Mouse (Mus musculus): ENCODE measurements at regions not wholly inside any gene's neighbourhood (a gene's known extent, or its start where the extent isn't known, plus 50 kb on each side); places are given as distances from the start of the nearest gene placed in this dataset.

GRCm38 (mm10) chr6:98754487-98754886, 411.9 kb upstream of the Gm765 start:
- DNase-seq (ENCODE audit: low spot score in 2 of 2): no peak

- no peak for DNase-seq (ENCODE audit: low spot score in 2 of 2)
Observed at GRCm38 (mm10) chr6:98748618-98749017, 406.1 kb upstream of the Gm765 start.

- DNase-seq (ENCODE audit: low spot score in 2 of 2): no peak
Observed at GRCm38 (mm10) chr6:98746976-98747375, 404.4 kb upstream of the Gm765 start.

- DNase-seq (ENCODE audit: low spot score in 2 of 2): no peak
Observed at GRCm38 (mm10) chr6:98740447-98740846, 397.9 kb upstream of the Gm765 start.

- no peak for DNase-seq (ENCODE audit: low spot score in 2 of 2)
Observed at GRCm38 (mm10) chr6:98731010-98731530, 388.5 kb upstream of the Gm765 start.

- no peak for DNase-seq (ENCODE audit: low spot score in 2 of 2)
Observed at GRCm38 (mm10) chr6:98726605-98727144, 384.1 kb upstream of the Gm765 start.

GRCm38 (mm10) chr6:98704887-98705622, 362.5 kb upstream of the Gm765 start:
- no peak for DNase-seq (ENCODE audit: low spot score in 2 of 2)

GRCm38 (mm10) chr6:98697571-98697970, 355.0 kb upstream of the Gm765 start:
- DNase-seq (ENCODE audit: low spot score in 2 of 2): no peak

GRCm38 (mm10) chr6:98693411-98693810, 350.9 kb upstream of the Gm765 start:
- no peak for DNase-seq (ENCODE audit: low spot score in 2 of 2)

GRCm38 (mm10) chr6:98690133-98690532, 347.6 kb upstream of the Gm765 start:
- no peak for DNase-seq (ENCODE audit: low spot score in 2 of 2)

GRCm38 (mm10) chr6:98689395-98689794, 346.8 kb upstream of the Gm765 start:
- no peak for DNase-seq (ENCODE audit: low spot score in 2 of 2)

GRCm38 (mm10) chr6:98688624-98689023, 346.1 kb upstream of the Gm765 start:
- DNase-seq (ENCODE audit: low spot score in 2 of 2): no peak

- DNase-seq (ENCODE audit: low spot score in 2 of 2): no peak
Observed at GRCm38 (mm10) chr6:98666388-98666989, 323.9 kb upstream of the Gm765 start.

- no peak for DNase-seq (ENCODE audit: low spot score in 2 of 2)
Observed at GRCm38 (mm10) chr6:98651827-98652226, 309.3 kb upstream of the Gm765 start.

- no peak for DNase-seq (ENCODE audit: low spot score in 2 of 2)
Observed at GRCm38 (mm10) chr6:98651315-98651714, 308.8 kb upstream of the Gm765 start.

- DNase-seq (ENCODE audit: low spot score in 2 of 2): no peak
Observed at GRCm38 (mm10) chr6:98640316-98640715, 297.8 kb upstream of the Gm765 start.

GRCm38 (mm10) chr6:98635816-98636215, 293.3 kb upstream of the Gm765 start:
- DNase-seq (ENCODE audit: low spot score in 2 of 2): no peak

- no peak for DNase-seq (ENCODE audit: low spot score in 2 of 2)
Observed at GRCm38 (mm10) chr6:98632278-98633063, 289.9 kb upstream of the Gm765 start.

- DNase-seq (ENCODE audit: low spot score in 2 of 2): no peak
Observed at GRCm38 (mm10) chr6:98631269-98631668, 288.7 kb upstream of the Gm765 start.

- DNase-seq (ENCODE audit: low spot score in 2 of 2): no peak
Observed at GRCm38 (mm10) chr6:98629646-98630045, 287.1 kb upstream of the Gm765 start.

GRCm38 (mm10) chr6:98626435-98626834, 283.9 kb upstream of the Gm765 start:
- DNase-seq (ENCODE audit: low spot score in 2 of 2): no peak

- DNase-seq (ENCODE audit: low spot score in 2 of 2): no peak
Observed at GRCm38 (mm10) chr6:98620886-98621285, 278.3 kb upstream of the Gm765 start.

Data from spleen, postnatal 10 days (tissue).